Mouse (Mus musculus) monocyte, adult 2 months (primary cell): ENCODE results near the gene Sh2d1b1.

Experiments
- DNase-seq, 2 experiments: peaks; one replicate each; pipeline ENCODE4 v3.0.0; 2022; ENCODE audit warnings: low spot score in 2 of 2, low read depth in 1 of 2

Sh2d1b1 gene

GRCm38 (mm10) chr1:170323001-170323400 is 45.9 kb downstream of the Sh2d1b1 start:
- DNase-seq = no peak

GRCm38 (mm10) chr1:170324312-170324711 is 47.2 kb downstream of the Sh2d1b1 start:
- no peak for DNase-seq

GRCm38 (mm10) chr1:170325277-170325676 is 48.2 kb downstream of the Sh2d1b1 start:
- no peak for DNase-seq

- DNase-seq = no peak
These were observed 54.8 kb downstream of the Sh2d1b1 start for GRCm38 (mm10) chr1:170331926-170332325.

- DNase-seq = no peak
These were observed 55.7 kb downstream of the Sh2d1b1 start for GRCm38 (mm10) chr1:170332775-170333174.
